Mouse (Mus musculus) naive thymus-derived CD4-positive, alpha-beta T cell, adult 5 months (primary cell): ENCODE results near the gene Spesp1. TPM values are rescaled to one million over a fixed set of nuclear protein-coding genes. Genes with fewer than 3 reads are reported as not detected.

Experiments used
- polyA plus RNA-seq: library from polyadenylated mRNA; unstranded; fragments of 100-300 nt; shearing (Covaris generic); gene quantifications from one replicate; pipeline ENCODE4 v1.2.1, GENCODE M21; 2017

Gene Spesp1
- not detected for polyA plus RNA-seq

GRCm38 (mm10) chr9:62281991-62282390 is at the start of gene Spesp1:
Spesp1 (minus strand) TSS chr9:62282208.

Other genes with a start within 250 kb of the Spesp1 start
- 18.6 TPM for gene Glce, start 159.6 kb downstream of the Spesp1 start, polyA plus RNA-seq
- 64.3 TPM for gene Anp32a, start 59.1 kb upstream of the Spesp1 start, polyA plus RNA-seq